Mouse (Mus musculus): ENCODE measurements at regions not wholly inside any gene's neighbourhood (a gene's known extent, or its start where the extent isn't known, plus 50 kb on each side); places are given as distances from the start of the nearest gene placed in this dataset.
"Not testable (repeated sequence)": the region's sequence is repeated elsewhere in the genome, so short reads cannot be mapped to it uniquely, and the experiment has no call there.

DNA sequence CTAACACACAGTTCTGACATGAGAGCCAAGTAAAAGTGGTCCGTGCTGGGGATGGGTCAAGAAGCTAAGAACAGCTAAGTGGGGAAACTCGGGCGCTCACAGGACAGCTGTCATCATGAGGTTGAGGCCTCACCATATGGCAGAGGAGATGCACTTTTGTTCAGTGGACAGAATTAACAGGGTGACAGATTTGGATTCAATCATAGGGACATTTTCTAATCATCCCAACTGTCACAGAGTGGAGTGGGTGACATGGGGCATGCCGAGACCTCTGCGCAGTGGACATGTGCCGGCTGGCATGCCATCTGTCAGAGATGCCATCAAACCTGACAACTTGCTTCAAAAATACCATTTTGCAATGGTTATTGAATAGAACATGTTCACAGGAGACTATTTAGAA is 215.1 kb upstream of the Tmc3 start:
- H3K27ac ChIP-seq (ENCODE audit: insufficient read depth, low read depth, low read length): no peak overlapping the region
- no peak overlapping the region for H3K4me3 ChIP-seq (ENCODE audit: insufficient read depth, low read length)
- no peaks in the 10 kb centered on the region for H3K4me1 ChIP-seq (ENCODE audit: control insufficient read depth, insufficient read depth, low read length)
- TF ChIP-seq POLR2A (IDR thresholded peaks at IDR 0.05; ENCODE audit: borderline replicate concordance, low read depth, low read length) (no peak), CTCF (IDR thresholded peaks at IDR 0.05; ENCODE audit: low read depth, low read length) (no peak)

DNA sequence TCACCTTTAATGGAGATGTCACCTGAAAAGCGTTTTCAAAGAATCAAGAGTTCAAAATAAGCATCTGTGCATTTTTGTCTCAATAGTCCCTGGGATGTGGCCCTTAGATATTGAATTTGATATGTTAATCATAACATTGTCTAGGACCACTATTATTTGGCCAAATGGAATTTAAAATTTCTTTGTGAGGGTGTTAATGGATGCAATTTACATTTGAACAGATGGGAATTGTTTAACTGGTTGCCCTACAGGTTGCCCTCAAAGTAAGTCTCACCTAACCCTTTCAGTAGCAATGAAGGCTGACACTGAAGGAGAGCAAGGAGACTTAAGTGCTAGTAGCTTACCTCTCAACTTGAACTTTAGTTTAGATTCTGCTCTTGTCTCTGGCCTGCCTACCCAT is 207.9 kb upstream of the Tmc3 start:
- TF ChIP-seq POLR2A (IDR thresholded peaks at IDR 0.05; ENCODE audit: borderline replicate concordance, low read depth, low read length) (no peak), CTCF (IDR thresholded peaks at IDR 0.05; ENCODE audit: low read depth, low read length) (no peak)
- Histone ChIP-seq H3K4me3 (ENCODE audit: insufficient read depth, low read length) (no peak overlapping the region), H3K4me1 (ENCODE audit: control insufficient read depth, insufficient read depth, low read length) (no peaks in the 10 kb centered on the region), H3K27ac (ENCODE audit: insufficient read depth, low read depth, low read length) (no peak overlapping the region)

DNA sequence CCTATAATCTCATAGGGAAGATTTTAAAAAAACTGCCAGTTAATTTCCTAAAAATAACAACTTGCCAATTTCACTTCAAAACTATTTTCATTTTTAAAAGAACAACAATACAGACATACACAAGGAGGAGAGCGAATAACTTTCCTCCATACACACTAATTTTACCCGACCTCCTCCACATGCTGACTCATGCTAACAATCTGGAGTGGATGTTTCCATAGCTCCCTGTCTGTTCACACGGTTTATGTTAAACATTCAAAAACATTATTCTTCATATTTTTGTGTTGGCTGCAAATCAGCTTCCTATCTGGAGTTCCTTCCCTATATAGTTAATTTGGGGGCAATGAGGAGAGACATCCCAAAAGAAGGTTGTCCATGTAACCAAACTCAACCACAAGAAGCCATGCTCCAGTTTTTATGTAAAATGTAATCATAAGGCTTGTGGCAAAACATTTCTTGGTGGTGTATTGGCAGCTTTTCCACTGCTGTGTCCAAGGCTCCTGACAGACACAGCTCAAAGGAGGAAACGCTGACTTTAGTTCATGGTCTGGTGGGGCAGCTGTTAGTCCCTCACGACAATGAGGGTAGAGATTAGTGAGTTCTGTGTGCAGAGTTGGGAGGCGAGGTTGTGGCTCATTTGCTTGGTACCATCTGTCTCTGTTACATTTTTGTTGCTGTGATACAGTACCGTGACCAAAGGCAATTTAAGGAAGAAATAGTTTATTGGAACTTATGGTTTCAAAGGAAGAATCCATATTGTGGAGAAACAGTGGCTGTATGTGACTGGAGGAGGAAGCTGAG is 203.1 kb upstream of the Tmc3 start:
- H3K4me3 ChIP-seq (ENCODE audit: insufficient read depth, low read length): no peak overlapping the region
- no peak overlapping the region for H3K27ac ChIP-seq (ENCODE audit: insufficient read depth, low read depth, low read length)
- no peak for TF ChIP-seq POLR2A (IDR thresholded peaks at IDR 0.05; ENCODE audit: borderline replicate concordance, low read depth, low read length)
- TF ChIP-seq CTCF (IDR thresholded peaks at IDR 0.05; ENCODE audit: low read depth, low read length): no peak
- no peaks in the 10 kb centered on the region for H3K4me1 ChIP-seq (ENCODE audit: control insufficient read depth, insufficient read depth, low read length)

DNA sequence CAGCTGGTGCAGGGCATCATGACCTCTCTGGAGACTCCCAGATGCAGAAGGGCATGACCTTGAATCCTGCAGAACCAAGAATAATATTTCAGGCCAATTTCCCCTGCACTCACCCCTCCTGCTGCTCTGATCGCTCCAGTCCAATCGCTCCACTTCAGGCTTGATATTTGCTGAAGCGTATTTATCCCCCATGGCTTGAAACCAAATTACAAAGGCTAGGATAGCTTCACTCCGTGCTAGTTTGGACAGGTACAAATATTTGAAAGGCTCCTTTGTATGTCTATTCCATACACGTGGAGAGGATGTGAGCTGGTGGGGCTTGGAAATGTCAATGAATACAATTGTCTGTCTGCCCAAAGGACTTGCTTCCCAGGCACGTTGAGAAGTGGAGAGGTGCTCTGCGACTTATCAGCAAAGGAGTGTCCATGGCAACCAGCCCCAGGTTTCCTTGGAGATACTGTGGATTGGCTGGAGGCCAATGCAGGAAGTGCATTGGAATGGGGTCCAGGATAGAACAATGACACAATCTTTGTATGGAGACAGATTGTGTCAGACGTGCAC is 201.8 kb upstream of the Tmc3 start:
- no peak for TF ChIP-seq CTCF (IDR thresholded peaks at IDR 0.05; ENCODE audit: low read depth, low read length)
- no peak for TF ChIP-seq POLR2A (IDR thresholded peaks at IDR 0.05; ENCODE audit: borderline replicate concordance, low read depth, low read length)
- Histone ChIP-seq H3K4me3 (ENCODE audit: insufficient read depth, low read length) (no peak overlapping the region), H3K27ac (ENCODE audit: insufficient read depth, low read depth, low read length) (no peak overlapping the region), H3K4me1 (ENCODE audit: control insufficient read depth, insufficient read depth, low read length) (no peaks in the 10 kb centered on the region)

DNA sequence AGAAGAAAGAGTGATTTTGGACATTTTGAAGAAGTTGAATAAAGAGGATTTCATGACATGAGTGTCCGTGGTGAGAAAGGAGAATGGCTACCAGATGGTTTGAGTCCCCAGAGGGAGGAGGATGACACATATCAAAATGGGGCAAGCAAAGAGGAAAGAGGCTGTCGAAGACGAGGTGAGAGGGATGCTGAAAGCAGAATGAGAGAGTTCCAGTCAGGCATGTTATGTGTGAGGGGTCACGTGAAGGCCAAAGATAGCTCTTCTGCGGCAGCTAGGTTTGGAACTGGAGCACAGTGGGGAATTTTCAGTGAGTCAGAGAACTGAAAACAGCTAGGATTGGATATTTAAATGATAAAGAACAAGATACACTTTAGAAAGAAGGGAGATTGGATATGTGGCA is 193.3 kb upstream of the Tmc3 start:
- no peak overlapping the region for H3K4me3 ChIP-seq (ENCODE audit: insufficient read depth, low read length)
- no peaks in the 10 kb centered on the region; the same call in 1 of the 2 replicates for H3K4me1 ChIP-seq (ENCODE audit: control insufficient read depth, insufficient read depth, low read length)
- H3K27ac ChIP-seq (ENCODE audit: insufficient read depth, low read depth, low read length): no peak overlapping the region
- no peak for TF ChIP-seq CTCF (IDR thresholded peaks at IDR 0.05; ENCODE audit: low read depth, low read length)
- TF ChIP-seq POLR2A (IDR thresholded peaks at IDR 0.05; ENCODE audit: borderline replicate concordance, low read depth, low read length): no peak

DNA sequence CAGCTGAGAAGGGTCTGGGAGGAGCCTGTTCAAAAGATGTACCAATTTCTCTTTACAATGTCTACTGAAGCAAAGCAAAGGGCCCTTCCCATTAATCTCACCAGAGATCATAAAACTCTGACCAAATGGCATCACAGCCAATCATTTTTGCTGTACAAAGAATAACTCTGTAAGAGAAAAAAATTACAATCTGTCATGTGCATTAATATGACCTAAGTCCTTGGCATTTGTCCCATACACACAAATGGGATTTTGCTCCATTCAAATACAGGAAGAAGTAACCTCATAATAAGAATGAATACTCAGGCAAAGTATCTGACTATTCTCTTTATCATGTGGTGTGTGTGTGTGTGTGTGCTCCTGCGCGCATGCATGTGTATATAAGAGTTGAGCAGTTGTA is 192.5 kb upstream of the Tmc3 start:
- Histone ChIP-seq H3K4me1 (ENCODE audit: control insufficient read depth, insufficient read depth, low read length) (no peaks in the 10 kb centered on the region; the same call in 1 of the 2 replicates), H3K4me3 (ENCODE audit: insufficient read depth, low read length) (no peak overlapping the region), H3K27ac (ENCODE audit: insufficient read depth, low read depth, low read length) (no peak overlapping the region)
- TF ChIP-seq CTCF (IDR thresholded peaks at IDR 0.05; ENCODE audit: low read depth, low read length): no peak
- no peak for TF ChIP-seq POLR2A (IDR thresholded peaks at IDR 0.05; ENCODE audit: borderline replicate concordance, low read depth, low read length)

DNA sequence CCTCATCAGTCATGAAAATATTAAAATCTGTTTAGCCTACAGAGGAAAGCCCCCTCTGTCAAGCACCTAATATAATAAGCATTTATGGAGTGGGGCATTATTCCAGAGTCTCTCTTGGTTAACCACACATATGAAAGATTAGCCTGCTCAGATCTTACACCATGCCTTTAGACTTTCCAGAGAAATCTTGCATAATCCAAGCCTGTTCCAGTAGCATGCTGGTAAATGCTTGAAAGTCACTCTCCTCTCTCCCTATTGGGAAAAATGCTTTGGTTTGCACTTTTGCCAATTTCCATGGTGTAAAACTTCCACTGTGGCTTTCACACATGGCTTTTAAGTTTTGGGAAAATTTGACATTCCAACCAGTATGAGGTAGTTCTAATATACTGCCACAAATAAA is 192.1 kb upstream of the Tmc3 start:
- H3K4me1 ChIP-seq (ENCODE audit: control insufficient read depth, insufficient read depth, low read length): no peaks in the 10 kb centered on the region; the same call in 1 of the 2 replicates
- H3K4me3 ChIP-seq (ENCODE audit: insufficient read depth, low read length): no peak overlapping the region
- no peak overlapping the region for H3K27ac ChIP-seq (ENCODE audit: insufficient read depth, low read depth, low read length)
- no peak for TF ChIP-seq CTCF (IDR thresholded peaks at IDR 0.05; ENCODE audit: low read depth, low read length)

DNA sequence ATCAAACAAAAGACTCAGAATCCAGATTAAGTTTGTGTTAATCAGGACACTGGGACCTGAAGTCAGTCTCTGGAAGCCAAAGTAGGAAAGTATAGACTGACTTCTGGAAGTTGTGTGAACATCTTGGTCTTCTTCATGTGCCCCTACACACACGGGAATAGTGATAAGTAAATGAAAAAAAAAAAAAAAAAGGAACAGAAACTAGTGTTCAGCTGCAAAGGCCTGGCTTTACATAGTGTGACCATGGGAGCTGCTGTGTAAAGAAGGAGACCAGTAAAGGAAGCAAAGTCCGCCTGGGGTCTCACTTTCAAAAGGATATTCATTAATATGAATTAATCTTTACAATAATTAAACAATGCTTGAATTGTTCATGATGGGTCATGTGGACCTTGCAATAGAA is 190.6 kb upstream of the Tmc3 start:
- Histone ChIP-seq H3K4me3 (ENCODE audit: insufficient read depth, low read length) (no peak overlapping the region), H3K4me1 (ENCODE audit: control insufficient read depth, insufficient read depth, low read length) (no peaks in the 10 kb centered on the region; the same call in 1 of the 2 replicates), H3K27ac (ENCODE audit: insufficient read depth, low read depth, low read length) (no peak overlapping the region)
- TF ChIP-seq POLR2A (IDR thresholded peaks at IDR 0.05; ENCODE audit: borderline replicate concordance, low read depth, low read length) (no peak), CTCF (IDR thresholded peaks at IDR 0.05; ENCODE audit: low read depth, low read length) (no peak)

DNA sequence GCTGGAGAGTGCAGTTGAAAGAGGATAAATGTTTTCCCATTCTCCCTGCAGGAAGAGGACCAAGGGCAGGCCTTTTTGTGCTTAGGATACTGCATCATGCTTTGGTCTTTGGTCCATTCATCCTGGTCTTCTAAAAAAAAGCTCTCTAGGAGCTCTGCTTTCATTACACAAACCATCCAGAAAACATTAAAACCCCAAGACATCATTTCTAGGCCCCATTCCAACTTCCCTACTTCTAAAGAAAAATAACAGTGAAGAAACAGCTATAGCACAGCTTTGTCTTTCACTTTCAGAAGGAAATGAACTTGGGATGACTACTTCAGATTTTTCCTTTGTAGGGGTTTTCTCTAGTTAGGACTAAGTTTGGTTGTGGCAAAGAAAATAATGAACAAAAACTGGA is 185.1 kb upstream of the Tmc3 start:
- TF ChIP-seq POLR2A (IDR thresholded peaks at IDR 0.05; ENCODE audit: borderline replicate concordance, low read depth, low read length) (no peak), CTCF (IDR thresholded peaks at IDR 0.05; ENCODE audit: low read depth, low read length) (no peak)
- H3K4me3 ChIP-seq (ENCODE audit: insufficient read depth, low read length): no peak overlapping the region
- H3K27ac ChIP-seq (ENCODE audit: insufficient read depth, low read depth, low read length): no peak overlapping the region
- no peaks in the 10 kb centered on the region for H3K4me1 ChIP-seq (ENCODE audit: control insufficient read depth, insufficient read depth, low read length)

DNA sequence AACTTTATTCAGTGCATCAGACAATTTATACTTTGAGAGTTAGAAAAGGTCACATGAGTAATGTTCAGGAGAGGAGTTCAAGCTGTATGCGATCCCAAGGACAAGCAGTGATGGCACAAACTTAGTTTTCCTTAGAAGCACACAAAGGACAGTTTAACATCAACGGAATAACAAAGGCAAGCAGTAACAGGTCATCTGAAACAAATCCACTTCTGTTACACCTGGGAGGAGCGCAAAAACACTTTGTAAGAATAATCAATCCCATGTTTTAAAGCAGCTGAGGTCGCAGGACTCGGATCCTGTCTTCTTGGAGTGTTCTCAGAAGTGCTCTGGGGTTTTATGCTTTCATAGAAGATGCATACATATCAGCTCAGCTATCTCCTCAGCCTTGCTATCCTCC is 183.7 kb upstream of the Tmc3 start:
- TF ChIP-seq POLR2A (IDR thresholded peaks at IDR 0.05; ENCODE audit: borderline replicate concordance, low read depth, low read length) (no peak), CTCF (IDR thresholded peaks at IDR 0.05; ENCODE audit: low read depth, low read length) (no peak)
- Histone ChIP-seq H3K4me1 (ENCODE audit: control insufficient read depth, insufficient read depth, low read length) (no peaks in the 10 kb centered on the region), H3K4me3 (ENCODE audit: insufficient read depth, low read length) (no peak overlapping the region), H3K27ac (ENCODE audit: insufficient read depth, low read depth, low read length) (no peak overlapping the region)

DNA sequence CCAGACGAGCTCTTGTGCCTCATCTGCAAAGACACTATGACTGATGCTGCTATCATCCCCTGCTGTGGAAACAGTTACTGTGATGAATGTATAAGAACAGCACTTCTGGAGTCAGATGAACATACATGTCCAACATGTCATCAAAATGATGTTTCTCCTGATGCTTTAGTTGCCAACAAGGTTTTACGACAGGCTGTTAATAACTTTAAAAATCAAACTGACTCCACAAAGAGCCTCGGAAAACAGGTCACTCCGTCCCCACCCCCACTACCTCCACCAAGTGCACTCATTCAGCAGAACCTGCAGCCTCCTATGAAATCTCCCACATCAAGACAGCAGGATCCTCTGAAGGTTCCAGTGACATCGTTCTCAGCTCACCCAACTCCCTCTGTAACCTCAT is 172.0 kb upstream of the Tmc3 start:
- not testable (repeated sequence) for H3K4me3 ChIP-seq (ENCODE audit: insufficient read depth, low read length); H3K27ac ChIP-seq (ENCODE audit: insufficient read depth, low read depth, low read length); H3K4me1 ChIP-seq (ENCODE audit: control insufficient read depth, insufficient read depth, low read length)

Measured in bone marrow macrophage, adult 2 months (primary cell).